In the genomic region with DNA sequence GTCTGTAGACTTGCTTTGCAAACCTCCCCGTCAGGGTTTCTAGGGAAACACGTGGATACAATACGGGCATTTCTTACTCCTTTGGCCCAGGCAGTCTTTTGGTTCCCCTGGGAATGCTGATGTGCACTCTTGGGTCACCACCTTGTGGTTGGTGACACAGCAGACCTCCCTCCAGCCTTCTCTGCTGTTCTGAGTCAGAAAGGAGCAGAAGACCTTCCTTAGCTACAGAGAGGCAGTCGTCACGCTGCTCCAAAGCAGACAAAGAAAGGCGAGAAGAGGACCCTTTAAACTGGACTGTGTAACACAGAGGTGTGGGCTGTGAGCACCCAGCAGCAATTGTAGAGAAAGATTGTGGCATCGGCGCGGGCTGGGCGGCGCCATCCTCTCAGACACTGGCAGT, we compare ENCODE assay signal across 9 mouse cellular contexts. TPM values are rescaled to one million over a fixed set of nuclear protein-coding genes. Genes with fewer than 3 reads are reported as not detected.
DNase-seq lines count a peak whose midpoint lies in the region; ATAC-seq and TF ChIP-seq lines count a peak whose summit lies in the region.
"Had no signal": no experiment of that assay in that cellular context is flagged by ENCODE, and none has a peak within 500 bp of the region (broad histone marks: within the 10 kb centered on the region; RNA-seq: fewer than 3 reads in every experiment).

No protein-coding gene starts in this region.

- no peak for TF ChIP-seq EP300 in ES-Bruce4 (IDR thresholded peaks at IDR 0.05; ENCODE audit: insufficient read depth, low read depth, low read length)

- H3K4me1 ChIP-seq in heart, embryonic 11.5 days (ENCODE audit: control insufficient read depth, insufficient read depth, low read length) = peaks cover 4% of the 10 kb centered on the region; the same call in 1 of the 2 replicates
- H3K4me1 ChIP-seq in ES-Bruce4 (ENCODE audit: control insufficient read depth, insufficient read depth, low read length) = peaks cover 8% of the 10 kb centered on the region
- peaks cover 32% of the 10 kb centered on the region for H3K4me1 ChIP-seq in forebrain, embryonic 16.5 days (replicated peaks; ENCODE audit: control insufficient read depth, insufficient read depth, low read length)
- peaks cover 48% of the 10 kb centered on the region for H3K4me1 ChIP-seq in midbrain, embryonic 13.5 days (replicated peaks)

- H3K4me2 ChIP-seq in heart, embryonic 11.5 days = no peak overlapping the region
- peak overlapping the region; percentile 10 for H3K4me2 ChIP-seq in forebrain, embryonic 16.5 days (ENCODE audit: low read length)
- H3K4me2 ChIP-seq in midbrain, embryonic 13.5 days (replicated peaks) = peak overlapping the region; percentile 36
- H3K4me2 ChIP-seq: embryonic facial prominence, embryonic 15.5 days had no signal

- WGBS in heart, embryonic 11.5 days (ENCODE audit: insufficient replicate concordance) = 55% methylated on average over 11 of the region's 11 CpGs
- 4% methylated on average over 11 of the region's 11 CpGs for WGBS in forebrain, embryonic 16.5 days
- WGBS in midbrain, embryonic 13.5 days = 9% methylated on average over 11 of the region's 11 CpGs

- no peak for DNase-seq in heart, adult 11 months
- DNase-seq in kidney, postnatal 4 days = no peak
- DNase-seq in natural killer cell, adult 2 months (ENCODE audit: low spot score in 2 of 2) = no peak

- H3K36me3 ChIP-seq in heart, embryonic 11.5 days (ENCODE audit: control insufficient read depth, insufficient read depth, low read length) = no peaks in the 10 kb centered on the region
- no peaks in the 10 kb centered on the region for H3K36me3 ChIP-seq in ES-Bruce4 (ENCODE audit: control insufficient read depth, insufficient read depth, low read length, poor library complexity, severe bottlenecking)
- no peaks in the 10 kb centered on the region for H3K36me3 ChIP-seq in forebrain, embryonic 16.5 days (ENCODE audit: control insufficient read depth, insufficient read depth)
- H3K36me3 ChIP-seq in midbrain, embryonic 13.5 days = no peaks in the 10 kb centered on the region
- H3K36me3 ChIP-seq: embryonic facial prominence, embryonic 15.5 days had no signal

- H3K27me3 ChIP-seq in heart, embryonic 11.5 days (ENCODE audit: control insufficient read depth, insufficient read depth, low read length) = no peaks in the 10 kb centered on the region
- H3K27me3 ChIP-seq in ES-Bruce4 (ENCODE audit: control insufficient read depth, insufficient read depth, low read length, poor library complexity, severe bottlenecking) = no peaks in the 10 kb centered on the region
- no peaks in the 10 kb centered on the region for H3K27me3 ChIP-seq in forebrain, embryonic 16.5 days (replicated peaks; ENCODE audit: control insufficient read depth, insufficient read depth, low read length)
- H3K27me3 ChIP-seq in midbrain, embryonic 13.5 days = no peaks in the 10 kb centered on the region
- H3K27me3 ChIP-seq: embryonic facial prominence, embryonic 15.5 days had no signal

- no peaks in the 10 kb centered on the region for H3K9me3 ChIP-seq in heart, embryonic 11.5 days (replicated peaks; ENCODE audit: control insufficient read depth, low read length)
- no peaks in the 10 kb centered on the region for H3K9me3 ChIP-seq in ES-Bruce4 (replicated peaks; ENCODE audit: control insufficient read depth, insufficient read depth, low read length, poor library complexity, severe bottlenecking)
- no peaks in the 10 kb centered on the region for H3K9me3 ChIP-seq in forebrain, embryonic 16.5 days (ENCODE audit: control insufficient read depth, low read length)
- H3K9me3 ChIP-seq in midbrain, embryonic 13.5 days = no peaks in the 10 kb centered on the region
- H3K9me3 ChIP-seq: embryonic facial prominence, embryonic 15.5 days had no signal

- 0 out of 2 replicates have a peak overlapping the region, but pooled peaks have one; percentile 29 for H3K9ac ChIP-seq in heart, embryonic 11.5 days (ENCODE audit: low read depth, low read length)
- no peak overlapping the region for H3K9ac ChIP-seq in ES-Bruce4 (ENCODE audit: low read depth, poor library complexity, severe bottlenecking)
- peak overlapping the region; percentile 56 for H3K9ac ChIP-seq in forebrain, embryonic 16.5 days (replicated peaks; ENCODE audit: low read depth, low read length)
- peak overlapping the region; percentile 52 for H3K9ac ChIP-seq in midbrain, embryonic 13.5 days (replicated peaks)
- H3K9ac ChIP-seq: embryonic facial prominence, embryonic 15.5 days had no signal

- peak; percentile 12 for TF ChIP-seq CTCF in ES-Bruce4 (IDR thresholded peaks at IDR 0.05; ENCODE audit: low read depth, low read length)

- TF ChIP-seq POLR2A in ES-Bruce4 (IDR thresholded peaks at IDR 0.05; ENCODE audit: insufficient read depth, low read length) = no peak

- ATAC-seq in heart, embryonic 11.5 days (replicated peaks; ENCODE audit: insufficient number of reproducible peaks, low FRiP score, low TSS enrichment) = no peak
- ATAC-seq in forebrain, embryonic 16.5 days = peak; percentile 55
- peak; percentile 56 for ATAC-seq in midbrain, embryonic 13.5 days
- no peak for ATAC-seq in inflammation-experienced regulatory T-cells, adult 6 months

- no peak overlapping the region for H3K4me3 ChIP-seq in heart, embryonic 11.5 days (ENCODE audit: low read depth, low read length)
- H3K4me3 ChIP-seq in ES-Bruce4 (ENCODE audit: low read depth, low read length) = no peak overlapping the region
- no peak overlapping the region for H3K4me3 ChIP-seq in forebrain, embryonic 16.5 days (replicated peaks; ENCODE audit: low read length)
- H3K4me3 ChIP-seq in midbrain, embryonic 13.5 days (replicated peaks) = no peak overlapping the region
- H3K4me3 ChIP-seq: embryonic facial prominence, embryonic 15.5 days had no signal

- H3K27ac ChIP-seq in heart, embryonic 11.5 days (ENCODE audit: low read depth, low read length) = peak overlapping the region; percentile 18; the same call in 1 of the 2 replicates
- H3K27ac ChIP-seq in ES-Bruce4 (ENCODE audit: insufficient read depth, low read length) = no peak overlapping the region
- peak overlapping the region; percentile 96 for H3K27ac ChIP-seq in forebrain, embryonic 16.5 days (ENCODE audit: low read length)
- peak overlapping the region; percentile 97 for H3K27ac ChIP-seq in midbrain, embryonic 13.5 days
- H3K27ac ChIP-seq: embryonic facial prominence, embryonic 15.5 days had no signal

RNA-seq across cellular contexts. Expression of a gene that starts 5.7 kb away (rescaled TPM):
- 26.7 and 31.0 TPM in 2 replicates for polyA plus RNA-seq in heart, embryonic 11.5 days (2014; fragmentation: Nextera tagmentation; extraction: Ambion mirVana)
- 21.2 and 23.5 TPM in 2 replicates for polyA plus RNA-seq in ES-Bruce4 (2011; ENCODE audit: insufficient read depth, insufficient read length, low read depth, missing spikeins)
- polyA plus RNA-seq in forebrain, embryonic 16.5 days (2015; fragmentation: Nextera tagmentation; extraction: Ambion mirVana) = 61.5 and 62.7 TPM in 2 replicates
- polyA plus RNA-seq in midbrain, embryonic 13.5 days (2015; fragmentation: Nextera tagmentation; extraction: Ambion mirVana) = 49.8 and 51.2 TPM in 2 replicates
- 10 to 100 TPM; 20.2 to 29.2 (median 28.3) TPM for polyA plus RNA-seq in inflammation-experienced regulatory T-cells, adult 6 months (2017; shearing (Covaris generic))

RNA-seq across cellular contexts. Expression of a gene that starts 49.1 kb away (rescaled TPM):
- polyA plus RNA-seq in heart, embryonic 11.5 days (2014; fragmentation: Nextera tagmentation; extraction: Ambion mirVana) = 0.20 TPM in 1 of 2 replicates, not detected in the other
- not detected in 2 replicates for polyA plus RNA-seq in ES-Bruce4 (2011; ENCODE audit: insufficient read depth, insufficient read length, low read depth, missing spikeins)
- 5.2 and 9.4 TPM in 2 replicates for polyA plus RNA-seq in forebrain, embryonic 16.5 days (2015; fragmentation: Nextera tagmentation; extraction: Ambion mirVana)
- 6.0 and 7.1 TPM in 2 replicates for polyA plus RNA-seq in midbrain, embryonic 13.5 days (2015; fragmentation: Nextera tagmentation; extraction: Ambion mirVana)
- polyA plus RNA-seq in inflammation-experienced regulatory T-cells, adult 6 months (2017; shearing (Covaris generic)) = under 1 TPM in 2 of 3 experiments, not detected in 1; 0.16 to 0.79 TPM

RNA-seq across cellular contexts. Expression of a gene that starts 56.6 kb away (rescaled TPM):
- polyA plus RNA-seq in heart, embryonic 11.5 days (2014; fragmentation: Nextera tagmentation; extraction: Ambion mirVana) = 18.9 and 26.9 TPM in 2 replicates
- polyA plus RNA-seq in ES-Bruce4 (2011; ENCODE audit: insufficient read depth, insufficient read length, low read depth, missing spikeins) = 37.9 and 40.3 TPM in 2 replicates
- 67.0 and 74.0 TPM in 2 replicates for polyA plus RNA-seq in forebrain, embryonic 16.5 days (2015; fragmentation: Nextera tagmentation; extraction: Ambion mirVana)
- 65.3 and 75.5 TPM in 2 replicates for polyA plus RNA-seq in midbrain, embryonic 13.5 days (2015; fragmentation: Nextera tagmentation; extraction: Ambion mirVana)
- polyA plus RNA-seq in inflammation-experienced regulatory T-cells, adult 6 months (2017; shearing (Covaris generic)) = 10 to 100 TPM in 1 of 3 experiments, 1 to 10 TPM in 2; 8.0 to 14.6 (median 9.4) TPM

Comparison
In these comparisons a context has a peak if more than half of its experiments do, and no peak if none do; other contexts are left out.
1. ATAC-seq: peak in forebrain, embryonic 16.5 days (single experiment) and midbrain, embryonic 13.5 days (single experiment); none in heart, embryonic 11.5 days (single experiment) and inflammation-experienced regulatory T-cells, adult 6 months (single experiment).